Mouse (Mus musculus) lung, embryonic 14.5 days (tissue): ENCODE data around the gene Slit3. TPM values are rescaled to one million over a fixed set of nuclear protein-coding genes. Genes with fewer than 3 reads are reported as not detected.

Source experiments
- ATAC-seq: fragments of 200-750 bp; cut with Nextera tagmentation; 2 replicates; pipeline ENCODE4 v1.8.0; 2017; ENCODE audit warnings: mild to moderate bottlenecking, moderate TSS enrichment, moderate library complexity; ENCODE audit not compliant: insufficient read depth
- DNase-seq: peaks from one replicate; pipeline ENCODE4 v3.0.0-alpha.2; 2015
- H3K27ac ChIP-seq: fragments of 300-500 bp; sonication (generic); 2 replicates; pipeline ENCODE4 v1.5.1; 2014; ENCODE audit warnings: low read depth, mild to moderate bottlenecking, moderate library complexity
- H3K27me3 ChIP-seq: fragments of 300-500 bp; sonication (generic); 2 replicates; pipeline ENCODE4 v1.6.1; 2014; ENCODE audit warnings: low read length, control low read depth; ENCODE audit not compliant: insufficient read depth
- H3K36me3 ChIP-seq: fragments of 300-500 bp; sonication (generic); 2 replicates; pipeline ENCODE4 v1.6.1; 2014; ENCODE audit warnings: control low read depth; ENCODE audit not compliant: insufficient read depth
- H3K4me1 ChIP-seq: fragments of 300-500 bp; sonication (generic); 2 replicates; pipeline ENCODE4 v1.6.1; 2014; ENCODE audit warnings: antibody characterized with exemption, control low read depth; ENCODE audit not compliant: insufficient read depth
- H3K4me2 ChIP-seq: fragments of 300-500 bp; sonication (generic); 2 replicates; pipeline ENCODE4 v1.6.1; 2014; ENCODE audit warnings: mild to moderate bottlenecking
- H3K4me3 ChIP-seq: fragments of 300-500 bp; sonication (generic); 2 replicates; pipeline ENCODE4 v1.5.1; 2014; ENCODE audit warnings: low read depth, low read length
- H3K9ac ChIP-seq: fragments of 300-500 bp; sonication (generic); 2 replicates; pipeline ENCODE4 v1.6.1; 2014
- H3K9me3 ChIP-seq: fragments of 300-500 bp; sonication (generic); 2 replicates; pipeline ENCODE4 v1.6.1; 2016; ENCODE audit warnings: low read depth, low read length, control low read depth
- CTCF ChIP-seq: IDR thresholded peaks from 2 replicates; pipeline ENCODE4 v1.5.1; 2016; ENCODE audit warnings: antibody characterized with exemption, low read depth
- WGBS: fragments of 180-500 bp; shearing (Covaris S2); extraction: QIAGEN DNeasy Blood & Tissue Kit; methylation state at CpG from one replicate; pipeline ENCODE4 v1.1.7; 2014; 5-methylcytosine and 5-hydroxymethylcytosine counted together
- polyA plus RNA-seq: library from polyadenylated mRNA; unstranded; fragments of >200 nt; fragmentation: Nextera tagmentation; extraction: Ambion mirVana; gene quantifications from 2 replicates; pipeline ENCODE4 v1.2.1, GENCODE M21; 2014

The Slit3 gene
- polyA plus RNA-seq, 1 experiment from 2014 or later = 37.3 TPM

- ATAC-seq = no peak
Measured at GRCm38 (mm10) chr11:35307992-35308391, 187.0 kb downstream of the Slit3 start.

GRCm38 (mm10) chr11:35315449-35316028, 194.5 kb downstream of the Slit3 start:
- WGBS = 61% methylated on average over 5 of the region's 5 CpGs
- no peak overlapping the region for H3K4me2 ChIP-seq
- DNase-seq (no peak), ATAC-seq (no peak)
- no peaks in the 10 kb centered on the region for H3K4me1 ChIP-seq
- H3K9me3 ChIP-seq = no peaks in the 10 kb centered on the region
- TF ChIP-seq CTCF = no peak
- no peaks in the 10 kb centered on the region for H3K27me3 ChIP-seq
- no peaks in the 10 kb centered on the region for H3K36me3 ChIP-seq
- H3K27ac ChIP-seq = no peak overlapping the region
- no peak overlapping the region for H3K4me3 ChIP-seq
- no peak overlapping the region for H3K9ac ChIP-seq

More at GRCm38 (mm10) chr11:35307992-35308391, 187.0 kb downstream of the Slit3 start:
- DNase-seq = no peak
- Histone ChIP-seq H3K27ac (no peak overlapping the region), H3K9me3 (no peaks in the 10 kb centered on the region), H3K9ac (no peak overlapping the region), H3K36me3 (no peaks in the 10 kb centered on the region), H3K4me2 (no peak overlapping the region), H3K27me3 (no peaks in the 10 kb centered on the region), H3K4me3 (no peak overlapping the region), H3K4me1 (no peaks in the 10 kb centered on the region)
- TF ChIP-seq CTCF = no peak
- WGBS = 80% methylated on average over 4 of the region's 4 CpGs

- no peak overlapping the region for H3K4me3 ChIP-seq
- H3K4me1 ChIP-seq = no peaks in the 10 kb centered on the region
- H3K27ac ChIP-seq = no peak overlapping the region
- no peak for TF ChIP-seq CTCF
- no peak overlapping the region for H3K4me2 ChIP-seq
- no peak overlapping the region for H3K9ac ChIP-seq
- H3K36me3 ChIP-seq = no peaks in the 10 kb centered on the region
- DNase-seq (no peak), ATAC-seq (no peak)
- no peaks in the 10 kb centered on the region for H3K9me3 ChIP-seq
- no peaks in the 10 kb centered on the region for H3K27me3 ChIP-seq
- WGBS = 87% methylated on average over 5 of the region's 5 CpGs
Measured at GRCm38 (mm10) chr11:35317221-35317620, 196.2 kb downstream of the Slit3 start.

- no peak overlapping the region for H3K4me3 ChIP-seq
- no peaks in the 10 kb centered on the region for H3K9me3 ChIP-seq
- H3K27me3 ChIP-seq = no peaks in the 10 kb centered on the region
- no peak overlapping the region for H3K4me2 ChIP-seq
- DNase-seq (no peak), ATAC-seq (peak; percentile 52)
- no peaks in the 10 kb centered on the region for H3K36me3 ChIP-seq
- H3K27ac ChIP-seq = no peak overlapping the region
- no peaks in the 10 kb centered on the region for H3K4me1 ChIP-seq
- H3K9ac ChIP-seq = no peak overlapping the region
- WGBS = 70% methylated on average over 7 of the region's 7 CpGs
- TF ChIP-seq CTCF = no peak
Measured at GRCm38 (mm10) chr11:35317775-35318432, 196.9 kb downstream of the Slit3 start.

GRCm38 (mm10) chr11:35318433-35319020, 197.5 kb downstream of the Slit3 start:
- Histone ChIP-seq H3K4me3 (no peak overlapping the region), H3K9me3 (no peaks in the 10 kb centered on the region), H3K4me1 (no peaks in the 10 kb centered on the region), H3K4me2 (no peak overlapping the region), H3K9ac (no peak overlapping the region), H3K27ac (no peak overlapping the region), H3K36me3 (no peaks in the 10 kb centered on the region), H3K27me3 (no peaks in the 10 kb centered on the region)
- TF ChIP-seq CTCF = no peak
- no peak for ATAC-seq
- no peak for DNase-seq
- 73% methylated on average over 12 of the region's 12 CpGs for WGBS

- DNase-seq (no peak), ATAC-seq (no peak)
- no peak overlapping the region for H3K4me2 ChIP-seq
- WGBS = 72% methylated on average over 2 of the region's 3 CpGs
- no peak overlapping the region for H3K9ac ChIP-seq
- no peaks in the 10 kb centered on the region for H3K27me3 ChIP-seq
- H3K9me3 ChIP-seq = no peaks in the 10 kb centered on the region
- H3K4me3 ChIP-seq = no peak overlapping the region
- H3K27ac ChIP-seq = no peak overlapping the region
- no peak for TF ChIP-seq CTCF
- H3K36me3 ChIP-seq = no peaks in the 10 kb centered on the region
- no peaks in the 10 kb centered on the region for H3K4me1 ChIP-seq
Measured at GRCm38 (mm10) chr11:35320518-35320917, 199.5 kb downstream of the Slit3 start.

GRCm38 (mm10) chr11:35324397-35324796, 203.4 kb downstream of the Slit3 start:
- no peaks in the 10 kb centered on the region for H3K27me3 ChIP-seq
- no peak overlapping the region for H3K4me2 ChIP-seq
- TF ChIP-seq CTCF = no peak
- DNase-seq (no peak), ATAC-seq (no peak)
- H3K4me3 ChIP-seq = no peak overlapping the region
- no peak overlapping the region for H3K9ac ChIP-seq
- H3K4me1 ChIP-seq = no peaks in the 10 kb centered on the region
- no peak overlapping the region for H3K27ac ChIP-seq
- WGBS = 53% methylated on average over 5 of the region's 5 CpGs
- H3K36me3 ChIP-seq = no peaks in the 10 kb centered on the region
- no peaks in the 10 kb centered on the region for H3K9me3 ChIP-seq
